Mouse (Mus musculus): ENCODE data around the gene Wbp2nl.

DNA sequence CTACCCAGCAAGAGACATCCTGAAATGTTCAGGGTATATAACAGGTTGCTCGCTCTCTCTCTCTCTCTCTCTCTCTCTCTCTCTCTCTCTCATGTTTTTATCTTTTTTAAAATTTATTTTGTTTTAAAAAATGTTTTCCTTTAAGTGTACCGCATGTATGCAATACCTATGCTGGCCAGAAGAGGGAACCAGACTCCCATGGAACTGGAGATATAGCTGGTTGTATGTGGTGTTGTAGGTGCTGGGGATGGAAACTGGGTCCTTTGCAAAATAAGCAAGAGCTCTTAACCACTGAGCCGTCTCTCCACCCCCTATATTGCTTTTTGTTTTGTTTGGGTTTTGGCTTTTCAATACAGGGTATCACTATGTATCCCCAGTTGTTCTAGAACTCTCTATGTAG, 47.2 kb upstream of the Wbp2nl start:
- TF ChIP-seq POLR2A (IDR thresholded peaks at IDR 0.05; ENCODE audit: borderline replicate concordance, low read depth, low read length) (no peak), CTCF (IDR thresholded peaks at IDR 0.05; ENCODE audit: low read depth, low read length) (no peak)
